Mouse (Mus musculus) heart, postnatal 36 days (tissue): ENCODE measurements around the gene Rnd1. TPM values are rescaled to one million over a fixed set of nuclear protein-coding genes. Genes with fewer than 3 reads are reported as not detected.

ENCODE experiments used
- DNase-seq, 2 experiments: peaks; one replicate each; pipeline ENCODE4 v3.0.0; 2021 to 2022
- intact Hi-C: fragments of 180-260 bp; cut with DNase I; formaldehyde crosslinking; loops from one replicate; pipeline ENCODE4 v1.15.1; 2025
- total RNA-seq, 2 experiments: library from RNA; stranded (reverse); gene quantifications; 2 replicates each; pipeline ENCODE4 v1.2.3; 2021

Rnd1 gene
- total RNA-seq = 1 to 10 TPM; 1.1 to 1.4 TPM

DNA sequence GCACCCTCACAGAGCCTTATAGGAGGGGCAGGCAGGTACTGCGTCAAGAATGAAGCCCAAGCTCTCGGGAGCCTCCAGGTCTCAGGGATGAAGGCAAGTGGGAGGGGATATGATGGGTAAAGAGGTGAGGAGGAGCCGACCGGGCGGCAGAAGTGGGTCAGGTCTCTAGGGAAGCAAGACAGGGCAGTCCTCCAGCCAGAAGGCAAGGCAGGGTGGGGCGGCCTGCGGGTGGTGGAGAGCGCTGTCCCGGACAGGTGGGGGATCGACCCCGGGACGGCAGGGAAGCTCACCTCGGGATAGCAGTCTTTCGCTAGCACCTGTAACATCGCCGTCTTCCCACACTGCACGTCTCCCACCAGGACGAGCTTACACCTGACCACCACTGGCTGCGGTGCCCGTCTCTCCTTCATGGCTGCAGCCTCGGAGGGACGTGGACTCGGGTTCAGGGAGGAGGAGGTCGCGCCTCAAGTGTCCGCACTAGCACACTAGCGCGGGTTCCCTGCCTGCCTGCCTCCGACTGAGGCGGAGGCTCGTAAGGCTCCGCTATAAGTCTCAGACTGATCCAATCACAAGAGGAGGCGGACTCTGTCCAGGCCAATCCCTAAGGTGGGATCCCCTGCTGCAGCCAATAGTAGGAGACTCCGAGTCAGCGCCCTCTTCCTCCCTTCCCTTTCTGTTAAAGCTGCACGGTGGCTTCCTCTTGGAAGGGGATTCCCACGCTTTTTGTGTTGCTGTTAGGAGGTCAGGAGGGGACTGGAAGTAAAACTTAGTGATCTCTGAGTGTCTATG, at the start of gene Rnd1:
TSS of gene Rnd1 (minus strand) at position 522 of the 789 bp plus-strand sequence.
- DNase-seq = peak; percentile 79 to 81
- intact Hi-C loops = no loop called here

DNA sequence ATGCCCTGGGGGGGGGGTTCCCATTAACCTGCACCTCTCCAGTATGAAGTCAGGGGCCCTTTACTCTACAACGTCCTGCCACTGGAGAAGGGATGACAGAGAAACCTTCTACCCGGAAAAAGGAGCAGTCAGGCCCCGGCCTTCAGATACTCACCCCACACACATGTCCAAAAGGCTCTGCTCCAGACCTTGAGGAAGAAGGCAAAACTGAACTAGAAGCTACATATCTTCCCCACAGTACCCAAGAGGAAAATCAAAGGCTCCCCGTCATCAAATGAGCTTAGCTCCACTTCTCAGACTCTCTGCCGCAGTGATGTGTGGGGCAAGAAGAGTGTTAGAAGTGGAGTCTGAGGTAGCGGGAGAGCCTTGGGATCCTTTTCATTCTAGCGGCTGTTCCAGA, 49.5 kb upstream of the Rnd1 start:
- intact Hi-C loops = no loop called here
- DNase-seq = no peak

DNA sequence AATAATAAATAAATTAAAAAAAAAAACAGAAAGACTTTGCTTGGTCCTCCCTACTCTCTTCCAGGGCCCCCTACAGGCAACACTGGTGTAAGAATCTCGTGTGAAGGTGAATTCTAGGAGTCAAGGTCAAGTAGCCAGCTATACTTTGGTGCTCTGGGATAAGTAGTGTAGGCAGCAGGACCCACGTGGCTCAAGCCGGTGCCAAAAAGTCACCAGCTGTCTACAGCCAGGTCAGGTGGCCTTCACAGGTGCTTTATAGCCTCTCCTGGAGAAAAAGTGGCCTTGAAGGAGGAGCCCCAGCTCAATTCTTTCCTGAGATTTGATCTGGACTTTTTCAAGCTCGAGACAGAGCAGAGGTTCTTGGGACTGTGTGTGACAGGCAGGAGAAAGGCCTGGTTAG, 48.8 kb upstream of the Rnd1 start:
- intact Hi-C loops = no loop called here
- DNase-seq = no peak

DNA sequence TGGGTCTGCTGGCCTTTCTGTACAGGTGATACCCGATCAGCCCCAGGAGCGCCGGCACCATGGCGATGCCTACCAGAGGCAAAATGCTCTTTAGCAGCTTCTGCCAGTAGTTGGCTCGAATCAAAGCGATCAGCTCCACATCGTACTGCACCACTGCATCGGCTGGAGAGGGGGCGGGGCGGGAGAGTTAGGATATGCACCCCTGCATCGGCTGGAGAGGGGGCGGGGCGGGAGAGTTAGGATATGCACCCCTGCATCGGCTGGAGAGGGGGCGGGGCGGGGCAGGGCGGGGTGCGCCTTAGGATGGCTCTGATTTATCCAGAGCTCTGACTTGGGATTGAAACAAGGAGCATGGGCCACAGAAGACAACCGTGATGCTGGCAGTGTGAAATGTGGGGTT, 47.2 kb upstream of the Rnd1 start:
- intact Hi-C loops = no loop called here
- no peak for DNase-seq

DNA sequence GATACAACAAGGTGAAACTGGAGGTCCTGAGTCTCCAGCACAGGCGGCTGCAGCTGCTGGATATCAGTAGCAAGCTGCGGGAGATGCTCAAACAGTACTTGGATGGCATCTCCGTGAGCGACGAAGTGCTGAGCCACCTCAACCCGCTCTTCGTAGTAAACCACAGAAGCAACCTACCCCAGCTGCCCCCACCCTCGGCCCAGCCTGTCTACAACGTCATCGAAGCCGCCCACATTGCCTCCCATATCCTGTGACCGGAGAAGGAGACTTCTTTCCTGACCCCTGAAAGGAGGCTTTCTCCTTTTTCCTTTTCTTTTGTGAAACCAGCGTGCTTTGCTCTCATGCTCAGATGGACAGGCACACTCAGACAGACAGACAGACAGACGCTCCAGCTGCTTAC, 45.6 kb upstream of the Rnd1 start:
- no peak for DNase-seq
- intact Hi-C loops = no loop called here

DNA sequence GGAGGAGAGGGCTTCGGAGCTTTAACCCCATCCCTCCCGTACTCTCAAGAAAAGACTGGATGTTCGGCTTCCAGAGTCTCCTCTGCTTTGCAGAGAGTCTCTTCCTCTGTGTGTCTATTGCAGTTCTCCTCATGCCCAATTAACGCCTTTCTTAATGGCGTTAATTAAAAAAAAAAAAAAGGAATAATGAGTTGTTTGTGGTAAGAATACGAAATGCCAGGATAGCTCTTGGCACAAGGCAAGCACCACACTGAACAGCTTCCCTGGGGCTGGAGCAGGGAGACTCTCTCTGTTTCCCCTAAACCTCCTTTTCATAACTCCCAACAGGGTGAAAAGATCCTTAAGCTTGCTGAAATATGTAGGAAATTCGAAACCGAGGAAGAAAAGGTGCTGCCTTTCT, 44.9 kb upstream of the Rnd1 start:
- DNase-seq = no peak
- intact Hi-C loops = no loop called here

DNA sequence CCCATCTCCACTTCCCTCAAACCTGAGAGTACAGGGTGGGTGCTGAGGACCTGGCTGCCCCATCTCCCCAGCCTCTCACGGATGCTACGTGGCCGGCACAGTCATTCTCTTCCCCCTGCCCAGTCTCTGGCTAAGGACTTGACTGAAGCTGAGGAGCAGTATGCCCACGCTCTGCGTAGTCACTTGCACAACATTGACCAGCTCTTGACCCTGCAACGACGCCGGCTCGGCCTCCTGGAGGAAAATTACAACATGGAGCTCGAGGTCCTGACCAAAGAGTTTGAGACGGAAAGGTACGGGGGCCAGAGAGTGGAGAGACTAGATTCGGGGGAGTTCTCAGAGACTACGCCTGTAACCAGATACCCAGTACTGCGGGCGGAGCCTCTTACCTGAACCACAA, 40.0 kb upstream of the Rnd1 start:
- intact Hi-C loops = no loop called here
- DNase-seq = no peak

DNA sequence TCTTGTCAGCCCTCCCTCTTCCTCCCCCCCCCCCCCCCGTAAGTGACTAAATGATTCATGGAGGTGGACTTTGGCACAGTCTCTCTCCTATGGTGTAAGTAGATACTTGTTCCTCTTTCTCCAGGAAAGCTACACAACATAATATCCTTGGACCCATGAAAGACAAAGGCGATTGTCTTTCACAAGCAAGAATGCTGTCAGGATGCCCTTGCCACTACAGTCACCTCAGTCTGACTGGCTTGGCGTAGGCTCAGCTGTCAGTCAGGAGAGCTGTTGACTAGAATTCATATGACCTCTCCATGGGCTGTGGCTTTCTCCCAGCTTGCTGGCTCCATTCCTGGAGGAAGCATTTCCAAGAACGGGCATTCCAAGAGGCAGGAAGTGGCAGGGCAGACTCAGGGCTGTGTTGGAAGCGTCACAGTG, 37.0 kb upstream of the Rnd1 start:
- intact Hi-C loops = loop anchor here (5.0 kb wide), 1 partner anchor 78 kb away; no protein-coding TSS in a partner anchor
- peak; percentile 43 to 47 for DNase-seq

DNA sequence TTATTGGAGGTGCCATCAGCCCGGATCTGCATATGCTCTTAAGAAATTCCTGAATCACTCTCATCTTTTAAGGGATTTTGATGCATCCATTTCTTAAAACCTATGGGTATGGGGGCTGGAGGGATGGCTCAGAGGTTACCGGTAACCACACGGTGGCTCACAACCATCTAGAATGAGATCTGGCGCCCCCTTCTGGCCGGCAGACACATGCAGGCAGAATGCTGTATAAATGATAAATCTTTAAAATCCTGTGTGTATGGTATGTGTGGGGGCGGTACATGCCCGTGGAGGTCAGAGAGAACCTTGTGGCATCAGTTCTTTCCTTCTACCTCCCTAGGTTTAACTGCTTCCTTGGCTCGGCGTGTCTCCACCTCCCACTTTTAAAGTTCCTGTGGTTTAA, 33.2 kb upstream of the Rnd1 start:
- intact Hi-C loops = loop anchor here (5.0 kb wide), 1 partner anchor 82 kb away; no protein-coding TSS in a partner anchor
- peak; percentile 60 to 76 for DNase-seq

DNA sequence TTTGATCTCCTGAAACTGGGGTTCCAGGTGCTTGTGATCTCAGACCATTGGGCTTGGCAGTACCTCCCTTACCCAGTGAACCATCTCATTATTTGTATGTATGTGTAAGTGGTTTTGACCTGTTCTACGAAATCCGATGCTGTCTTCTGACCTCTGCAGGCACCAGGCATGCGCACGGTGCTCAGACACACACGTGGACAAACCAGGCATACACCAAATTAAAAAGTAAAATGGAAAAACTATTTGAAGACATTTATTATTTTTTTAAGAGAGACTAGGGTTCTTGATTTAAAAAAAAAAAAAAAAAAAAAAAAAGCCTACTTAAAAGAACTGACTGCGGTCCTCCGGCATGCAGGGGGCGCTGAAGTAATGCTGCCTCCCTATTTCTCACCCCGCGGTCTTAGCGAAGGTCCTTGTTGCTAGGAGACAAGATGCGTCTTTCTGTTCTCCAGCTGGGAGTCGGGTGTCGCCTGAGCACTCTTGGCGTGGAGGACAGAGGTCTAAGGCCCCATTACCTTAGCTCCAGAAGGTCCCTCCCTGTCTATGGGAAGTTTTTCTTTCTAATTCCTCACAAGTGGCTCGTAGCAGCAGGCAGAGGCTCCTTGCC, 30.6 kb upstream of the Rnd1 start, which contains the start of gene Ccdc65:
TSS of gene Ccdc65 (plus strand) at position 442 of the 607 bp plus-strand sequence.
- peak; percentile 77 to 84 for DNase-seq
- intact Hi-C loops = no loop called here

DNA sequence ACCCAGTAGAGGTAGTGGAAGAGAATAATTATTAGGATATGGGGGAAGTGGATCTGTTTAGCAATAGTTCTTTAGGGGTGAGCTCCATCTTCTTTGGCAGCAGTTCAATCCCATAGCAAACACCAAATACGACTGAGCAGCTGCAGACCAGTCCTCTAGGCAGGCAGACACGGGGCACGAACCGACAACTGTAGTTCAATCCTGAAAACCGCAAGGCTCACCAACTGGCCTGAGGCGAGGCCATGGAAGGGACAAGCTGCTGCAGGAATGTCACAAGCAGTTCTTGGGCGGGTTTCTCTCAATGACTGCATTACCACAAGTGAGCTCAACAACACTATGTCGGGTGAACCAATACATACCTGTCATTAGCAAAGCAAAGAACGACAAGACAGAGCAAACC, 27.1 kb upstream of the Rnd1 start:
- DNase-seq = no peak

DNA sequence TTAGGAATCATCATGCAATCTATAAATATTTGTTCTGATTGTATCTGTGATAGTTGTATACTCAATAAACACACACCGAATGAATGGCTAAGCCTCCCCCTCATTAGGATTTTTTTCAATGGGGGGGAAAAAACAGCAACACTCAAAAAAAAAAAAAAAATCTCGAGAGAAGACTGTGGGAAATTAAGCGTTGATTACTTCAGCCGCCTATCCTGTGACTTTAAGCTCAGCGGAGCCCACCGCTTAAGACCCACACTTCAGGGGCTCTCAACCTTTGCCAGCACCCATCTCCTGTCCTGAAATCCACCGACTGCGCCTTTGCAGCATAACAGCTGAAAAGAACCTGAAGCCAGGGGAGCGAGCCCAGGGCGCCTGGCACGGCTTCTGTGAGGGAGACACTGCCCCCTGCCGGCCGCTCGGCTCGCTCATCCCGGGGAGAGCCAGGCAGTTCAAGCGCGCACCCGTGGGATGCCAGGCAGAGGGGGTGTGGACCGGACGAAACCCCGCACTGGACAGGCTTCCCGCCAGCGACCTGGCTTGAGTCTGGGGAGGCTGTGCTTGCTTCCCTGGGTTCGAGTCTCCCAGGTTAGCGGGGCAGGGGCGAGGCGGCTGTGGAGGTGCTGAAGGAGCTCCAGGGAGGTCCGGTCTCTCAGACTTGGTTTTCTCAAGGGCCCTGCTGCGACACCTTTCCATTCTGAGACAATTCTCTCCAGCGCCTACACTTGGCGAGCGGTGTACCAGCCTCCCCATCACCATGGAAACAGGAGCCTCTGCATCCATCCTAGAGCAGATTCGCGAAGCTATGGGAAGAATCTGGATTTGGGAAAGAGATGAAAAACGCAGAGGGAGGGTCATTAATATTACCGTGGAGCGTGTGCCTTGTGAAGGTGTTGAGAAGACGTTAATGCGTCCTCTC, 22.2 kb upstream of the Rnd1 start:
- intact Hi-C loops = loop anchor here (1.0 to 5.0 kb wide), 3 partner anchors 35 to 132 kb away; no protein-coding TSS in a partner anchor
- DNase-seq = peak; percentile 90 to 93

More for the DNA sequence above, 27.1 kb upstream of the Rnd1 start:
- intact Hi-C loops = no loop called here

DNA sequence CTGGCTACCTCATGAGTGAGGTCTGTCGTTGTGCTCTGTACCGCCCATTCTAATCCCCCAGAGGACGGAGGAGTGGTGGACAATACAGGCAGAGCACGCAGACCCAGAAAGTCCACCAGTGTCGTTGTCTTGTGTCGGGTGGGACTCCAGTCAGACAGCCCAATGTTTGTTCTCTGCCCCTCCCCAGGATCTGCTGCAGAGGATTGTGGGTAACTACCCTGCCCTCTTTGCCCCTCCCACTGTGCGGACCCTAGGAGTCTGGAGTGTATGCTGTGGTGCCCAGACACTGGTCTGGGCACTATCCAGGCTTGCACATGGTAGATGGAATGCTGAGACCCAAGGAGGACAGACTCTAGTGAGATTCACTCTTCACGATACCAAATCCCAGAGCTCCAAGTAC, 19.0 kb upstream of the Rnd1 start:
- intact Hi-C loops = loop anchor here (5.0 kb wide), 2 partner anchors 114 to 129 kb away; no protein-coding TSS in a partner anchor
- no peak for DNase-seq

DNA sequence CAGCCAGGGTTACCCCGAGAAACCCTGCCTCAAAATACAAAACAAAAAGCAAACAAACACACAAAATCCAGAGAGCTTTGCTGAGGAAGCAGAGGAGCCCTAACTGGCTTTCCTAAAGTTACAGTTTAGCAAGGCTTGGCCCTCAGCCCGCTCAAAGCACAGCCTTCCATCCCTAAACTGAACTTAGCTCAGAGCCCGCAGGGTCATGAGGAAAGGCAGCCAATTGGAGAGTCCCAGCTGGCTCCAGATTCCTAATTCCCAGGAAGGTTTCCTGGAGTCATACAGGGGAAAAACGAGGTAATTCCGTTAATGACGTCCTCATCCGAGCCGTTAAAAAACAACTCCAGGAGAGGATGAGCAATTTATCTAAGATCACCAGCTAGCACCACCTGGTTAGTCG, 18.5 kb upstream of the Rnd1 start:
- DNase-seq = peak in 1 of 2 experiments; percentile 34
- intact Hi-C loops = loop anchor here (5.0 kb wide), 2 partner anchors 113 to 128 kb away; no protein-coding TSS in a partner anchor

DNA sequence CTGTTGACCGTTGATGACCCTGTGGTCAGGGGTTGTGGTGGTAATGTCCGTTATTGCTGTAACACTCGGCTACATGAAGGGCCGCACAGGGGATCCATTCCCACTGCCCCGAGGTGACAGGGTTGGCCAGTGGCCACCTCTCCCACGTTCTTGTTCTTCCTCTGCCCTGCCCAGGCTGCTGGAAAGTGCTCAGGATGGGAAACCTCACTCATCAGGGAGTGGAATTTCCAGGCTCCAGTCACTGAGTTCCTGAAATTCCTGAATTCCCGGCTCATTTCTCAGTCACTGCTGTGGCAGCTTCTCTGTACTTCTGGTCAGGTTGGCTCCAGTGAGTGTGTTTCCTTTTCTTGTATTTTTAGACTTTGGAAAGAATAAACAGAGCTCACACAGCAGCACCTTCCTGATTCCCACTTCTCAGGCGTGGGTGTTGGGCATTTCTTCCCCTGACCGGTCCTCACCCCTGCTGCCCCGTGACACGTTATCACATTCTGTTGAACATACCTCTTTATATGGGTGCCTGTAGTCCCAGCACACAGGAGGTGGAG, 15.0 kb upstream of the Rnd1 start:
- intact Hi-C loops = no loop called here
- peak; percentile 34 to 46 for DNase-seq

DNA sequence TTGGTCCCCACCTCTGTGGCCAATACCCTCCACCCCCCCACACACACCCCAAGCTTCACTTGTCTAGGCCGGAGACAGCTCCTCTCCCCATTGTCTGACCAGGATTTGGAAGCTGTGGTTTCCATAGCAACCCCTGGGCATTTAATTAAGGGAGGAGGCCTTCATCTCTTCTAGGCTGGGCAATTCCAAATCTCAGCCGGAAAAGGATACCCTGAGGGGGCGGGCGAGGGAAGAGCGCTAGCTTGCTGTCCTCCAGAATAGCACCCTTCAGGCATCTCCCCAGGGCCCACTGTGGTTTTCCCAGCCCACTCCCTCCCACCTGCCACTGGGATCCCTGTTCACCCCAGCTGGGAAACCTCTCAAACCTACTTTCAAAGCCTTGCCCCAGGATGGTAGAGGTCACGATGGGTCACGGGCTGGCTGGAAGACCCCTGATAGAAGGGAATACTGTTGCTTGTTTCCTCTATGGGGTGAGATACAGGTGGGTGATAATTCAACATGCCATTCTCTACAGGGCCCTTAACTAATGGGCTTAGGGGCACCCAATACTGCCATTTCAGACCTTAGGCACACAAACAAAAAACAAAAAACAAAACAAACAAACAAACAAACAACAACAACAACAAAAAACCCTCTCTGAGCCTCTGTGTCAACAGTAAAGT, 14.4 kb upstream of the Rnd1 start:
- no peak for DNase-seq
- intact Hi-C loops = no loop called here

DNA sequence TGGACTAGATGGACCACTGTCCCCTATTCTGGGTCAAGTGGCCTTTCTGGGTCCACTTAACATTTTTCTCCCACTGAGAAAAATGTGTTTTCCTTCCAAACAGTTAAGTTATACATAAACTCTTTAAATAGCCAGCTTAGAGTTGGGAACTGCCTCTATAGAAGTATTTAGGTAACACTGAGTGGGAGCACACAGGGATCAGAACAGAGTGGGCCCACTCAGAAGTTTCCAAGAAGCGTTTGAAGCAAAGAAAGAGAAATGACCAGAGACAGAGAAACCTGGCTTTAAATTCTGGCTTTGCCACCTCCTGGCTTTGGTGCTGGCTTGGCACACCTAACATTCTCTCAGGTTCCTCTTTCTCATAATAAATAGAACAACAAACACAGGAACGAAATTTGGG, 12.4 kb upstream of the Rnd1 start:
- no peak for DNase-seq
- intact Hi-C loops = no loop called here

DNA sequence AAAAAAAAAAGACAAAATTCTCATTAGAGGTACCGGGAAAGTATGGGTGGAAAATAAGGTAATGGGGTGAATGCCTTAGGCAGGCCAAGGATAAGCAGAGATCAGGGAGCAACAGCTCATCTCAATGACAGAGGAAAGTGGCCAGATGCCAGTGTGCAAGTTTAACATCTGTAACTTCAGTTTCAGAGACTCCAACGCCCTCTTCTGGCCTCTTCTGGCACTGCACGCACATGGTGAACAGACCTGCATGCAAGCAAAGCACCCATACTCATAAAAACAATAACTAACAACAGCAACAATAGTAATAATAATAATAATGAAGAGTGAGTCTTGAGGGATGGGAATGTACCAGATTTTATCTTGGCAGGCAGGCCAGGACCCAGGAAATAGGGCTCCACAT, 8.7 kb upstream of the Rnd1 start:
- intact Hi-C loops = no loop called here
- no peak for DNase-seq

DNA sequence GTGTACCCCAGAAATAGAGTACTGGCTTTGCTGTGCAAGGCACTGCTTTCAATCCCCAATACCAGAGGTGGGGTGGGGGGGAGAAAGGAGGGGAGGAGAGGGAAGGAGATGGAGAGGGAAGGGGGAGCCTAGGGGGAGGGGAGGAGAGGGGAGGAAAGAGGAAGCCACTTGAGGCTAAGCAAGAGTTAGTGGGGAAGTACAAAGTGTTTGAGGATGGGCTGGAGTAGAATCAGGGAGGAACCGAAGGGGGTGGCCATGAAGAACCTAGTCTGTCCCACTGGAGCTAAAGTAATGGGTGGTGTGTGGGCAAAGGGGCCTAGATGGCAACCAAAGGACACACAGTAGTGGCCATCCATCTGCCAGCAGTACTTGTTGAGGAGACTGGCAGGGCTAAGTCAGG, 6.5 kb upstream of the Rnd1 start:
- no peak for DNase-seq
- intact Hi-C loops = no loop called here

DNA sequence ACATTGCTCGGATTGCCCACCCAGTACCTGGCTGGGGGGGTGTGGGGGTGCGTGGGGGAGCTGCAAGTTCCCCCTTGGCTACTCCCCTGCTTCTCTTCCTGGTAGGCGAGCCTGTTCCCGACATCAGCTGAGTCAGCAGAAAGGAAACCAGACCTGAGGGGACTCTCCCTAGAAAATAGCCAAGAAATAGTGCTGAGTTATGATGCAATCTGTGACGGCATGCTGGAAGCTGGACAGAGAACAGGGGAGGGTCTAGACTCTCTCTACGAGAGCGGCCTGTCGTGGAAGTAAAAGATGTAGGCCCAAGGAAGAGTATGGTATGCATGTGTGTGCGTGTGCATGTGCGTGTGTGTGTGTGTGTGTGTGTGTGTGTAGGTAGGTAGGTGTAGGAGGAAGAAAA, 5.9 kb upstream of the Rnd1 start:
- DNase-seq = no peak
- intact Hi-C loops = no loop called here
